Mouse (Mus musculus): ENCODE results near the gene Fbxo17.

Fbxo17 gene

GRCm38 (mm10) chr7:28767462-28767965 is 50.9 kb downstream of the Fbxo17 start, which contains the start of gene Nfkbib:
Nfkbib (minus strand) TSS chr7:28767512.
- no peak for ATAC-seq (ENCODE audit: low TSS enrichment)

GRCm38 (mm10) chr7:28769414-28769958 is 52.9 kb downstream of the Fbxo17 start:
- ATAC-seq (ENCODE audit: low TSS enrichment): no peak

- no peak for ATAC-seq (ENCODE audit: low TSS enrichment)
These were observed 53.7 kb downstream of the Fbxo17 start for GRCm38 (mm10) chr7:28770309-28770708.

- ATAC-seq (ENCODE audit: low TSS enrichment): no peak
These were observed 55.3 kb downstream of the Fbxo17 start for GRCm38 (mm10) chr7:28771867-28772266.

- no peak for ATAC-seq (ENCODE audit: low TSS enrichment)
These were observed 56.6 kb downstream of the Fbxo17 start for GRCm38 (mm10) chr7:28773163-28773562.

GRCm38 (mm10) chr7:28774164-28774563 is 57.6 kb downstream of the Fbxo17 start:
- ATAC-seq (ENCODE audit: low TSS enrichment): peak; percentile 62; the same call in 1 of the 2 replicates

- no peak for ATAC-seq (ENCODE audit: low TSS enrichment)
These were observed 58.5 kb downstream of the Fbxo17 start for GRCm38 (mm10) chr7:28775129-28775528.

- ATAC-seq (ENCODE audit: low TSS enrichment): no peak
These were observed 62.2 kb downstream of the Fbxo17 start for GRCm38 (mm10) chr7:28778825-28779224.

- peak; percentile 71 for ATAC-seq (ENCODE audit: low TSS enrichment)
These were observed 63.6 kb downstream of the Fbxo17 start for GRCm38 (mm10) chr7:28780067-28780658.

- peak; percentile 60; the same call in 1 of the 2 replicates for ATAC-seq (ENCODE audit: low TSS enrichment)
These were observed 64.3 kb downstream of the Fbxo17 start for GRCm38 (mm10) chr7:28780857-28781256.

GRCm38 (mm10) chr7:28781261-28781663 is 64.7 kb downstream of the Fbxo17 start:
- ATAC-seq (ENCODE audit: low TSS enrichment): peak; percentile 17; the same call in 1 of the 2 replicates

- ATAC-seq (ENCODE audit: low TSS enrichment): no peak
These were observed 68.6 kb downstream of the Fbxo17 start for GRCm38 (mm10) chr7:28785161-28785560.

Data from frontal cortex, adult (tissue).